Mouse (Mus musculus) liver, embryonic 14.5 days (tissue): ENCODE results near the gene Plin2. TPM values are rescaled to one million over a fixed set of nuclear protein-coding genes. Genes with fewer than 3 reads are reported as not detected.
"Not testable (repeated sequence)": the region's sequence is repeated elsewhere in the genome, so short reads cannot be mapped to it uniquely, and the experiment has no call there.

ENCODE experiments used
- ATAC-seq: fragments of 200-750 bp; cut with Nextera tagmentation; 2 replicates; pipeline ENCODE4 v1.8.0; 2017; ENCODE audit warnings: moderate number of reproducible peaks, mild to moderate bottlenecking, moderate library complexity; ENCODE audit not compliant: insufficient read depth
- DNase-seq, 3 experiments: peaks; one replicate each; pipeline ENCODE4 v3.0.0-alpha.2; 2012 to 2013; ENCODE audit warnings: low read depth in 3 of 3, low spot score in 3 of 3
- H3K27ac ChIP-seq: fragments of 300-500 bp; sonication (generic); 2 replicates; pipeline ENCODE4 v1.5.1; 2014; ENCODE audit warnings: moderate library complexity, mild to moderate bottlenecking, control low read depth, inconsistent platforms
- H3K27me3 ChIP-seq: fragments of 300-500 bp; sonication (generic); 2 replicates; pipeline ENCODE4 v1.6.1; 2014; ENCODE audit warnings: mild to moderate bottlenecking, low read length, moderate library complexity; ENCODE audit not compliant: control insufficient read depth, insufficient read depth
- H3K36me3 ChIP-seq: fragments of 300-500 bp; sonication (generic); replicated peaks from 2 replicates; pipeline ENCODE4 v1.6.1; 2014; ENCODE audit warnings: low read depth; ENCODE audit not compliant: control insufficient read depth, insufficient read depth
- H3K4me1 ChIP-seq, 2 experiments: fragments of 200-500 bp in 1 of 2; fragments of 300-500 bp in 1 of 2; sonication (generic) in 1 of 2; replicated peaks; 2 replicates each; pipeline ENCODE4 v1.6.1; 2012 to 2014; ENCODE audit warnings: antibody characterized with exemption in 1 of 2, inconsistent platforms in 1 of 2, low read length in 1 of 2; ENCODE audit not compliant: control insufficient read depth in 2 of 2, insufficient read depth in 2 of 2
- H3K4me2 ChIP-seq: fragments of 300-500 bp; sonication (generic); 2 replicates; pipeline ENCODE4 v1.6.1; 2014; ENCODE audit warnings: low read depth, mild to moderate bottlenecking, control low read depth, moderate library complexity
- H3K4me3 ChIP-seq, 2 experiments: fragments of 200-500 bp in 1 of 2; fragments of 300-500 bp in 1 of 2; sonication (generic) in 1 of 2; 2 replicates each; pipeline ENCODE4 v1.5.1; 2012 to 2014; ENCODE audit warnings: low read depth in 2 of 2, low read length in 2 of 2, mild to moderate bottlenecking in 2 of 2, control low read depth in 1 of 2, inconsistent platforms in 1 of 2, moderate library complexity in 1 of 2; ENCODE audit not compliant: insufficient read depth in 1 of 2
- H3K9ac ChIP-seq: fragments of 300-500 bp; sonication (generic); replicated peaks from 2 replicates; pipeline ENCODE4 v1.6.1; 2014; ENCODE audit warnings: mild to moderate bottlenecking, control low read depth, moderate library complexity
- H3K9me3 ChIP-seq: fragments of 300-500 bp; sonication (generic); 2 replicates; pipeline ENCODE4 v1.6.1; 2016; ENCODE audit warnings: low read length, mixed read lengths; ENCODE audit not compliant: control insufficient read depth
- CTCF ChIP-seq: IDR thresholded peaks from 2 replicates; pipeline ENCODE4 v1.5.1; 2016; ENCODE audit warnings: antibody characterized with exemption, low read depth, control low read depth
- EP300 ChIP-seq: IDR thresholded peaks from 2 replicates; pipeline ENCODE4 v1.6.1; 2016; ENCODE audit warnings: antibody characterized with exemption, low read depth
- WGBS: fragments of 180-500 bp; shearing (Covaris S2); extraction: QIAGEN DNeasy Blood & Tissue Kit; methylation state at CpG from one replicate; pipeline ENCODE4 v1.1.7; 2014; ENCODE audit not compliant: insufficient replicate concordance; 5-methylcytosine and 5-hydroxymethylcytosine counted together
- polyA plus RNA-seq, 2 experiments: library from polyadenylated mRNA; depleted of rRNA in 1 of 2; stranded (reverse) in 1 of 2; unstranded in 1 of 2; fragments of >200 nt; fragmentation: Nextera tagmentation in 1 of 2; extraction: Ambion mirVana in 1 of 2; gene quantifications; 2 replicates each; pipeline versions ENCODE4 v1.2.1 to v1.2.3; 2012 to 2014

The Plin2 gene
- polyA plus RNA-seq, 2 experiments, result 108 to 159 TPM

DNA sequence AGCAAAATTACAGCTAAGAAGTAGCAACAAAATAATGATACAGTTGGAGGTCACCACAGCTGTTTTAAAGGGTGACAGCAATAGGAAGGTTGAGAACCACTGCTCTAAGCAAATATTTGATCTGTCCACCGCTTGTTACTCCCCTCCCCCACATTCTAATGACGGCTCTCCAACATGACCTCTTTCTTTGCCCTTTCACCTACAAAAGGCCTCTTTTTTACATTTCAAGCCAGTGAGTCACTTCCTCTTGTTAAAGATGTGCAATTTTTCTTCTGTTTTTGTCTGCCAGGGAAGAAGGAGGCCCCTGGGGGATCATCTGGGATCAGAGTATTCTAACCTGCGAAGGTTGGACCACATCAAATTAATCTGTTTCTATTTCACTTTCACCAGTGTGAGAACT lies 1.9 kb upstream of the Plin2 start:
- peak overlapping the region; percentile 31; the same call in 1 of the 2 replicates for H3K9ac ChIP-seq
- H3K36me3 ChIP-seq, result peaks cover 13% of the 10 kb centered on the region
- DNase-seq (no peak), ATAC-seq (no peak)
- peak overlapping the region; percentile 96 for H3K27ac ChIP-seq
- H3K4me1 ChIP-seq, result peaks cover 64 to 66% of the 10 kb centered on the region in 2 experiments
- peak overlapping the region; percentile 29 for H3K4me2 ChIP-seq
- H3K4me3 ChIP-seq, result no peak overlapping the region
- H3K27me3 ChIP-seq, result no peaks in the 10 kb centered on the region
- H3K9me3 ChIP-seq, result no peaks in the 10 kb centered on the region
- no peak for TF ChIP-seq CTCF
- peak; percentile 27; the same call in 1 of the 2 replicates for TF ChIP-seq EP300
- WGBS, result 46% methylated on average over 3 of the region's 3 CpGs

DNA sequence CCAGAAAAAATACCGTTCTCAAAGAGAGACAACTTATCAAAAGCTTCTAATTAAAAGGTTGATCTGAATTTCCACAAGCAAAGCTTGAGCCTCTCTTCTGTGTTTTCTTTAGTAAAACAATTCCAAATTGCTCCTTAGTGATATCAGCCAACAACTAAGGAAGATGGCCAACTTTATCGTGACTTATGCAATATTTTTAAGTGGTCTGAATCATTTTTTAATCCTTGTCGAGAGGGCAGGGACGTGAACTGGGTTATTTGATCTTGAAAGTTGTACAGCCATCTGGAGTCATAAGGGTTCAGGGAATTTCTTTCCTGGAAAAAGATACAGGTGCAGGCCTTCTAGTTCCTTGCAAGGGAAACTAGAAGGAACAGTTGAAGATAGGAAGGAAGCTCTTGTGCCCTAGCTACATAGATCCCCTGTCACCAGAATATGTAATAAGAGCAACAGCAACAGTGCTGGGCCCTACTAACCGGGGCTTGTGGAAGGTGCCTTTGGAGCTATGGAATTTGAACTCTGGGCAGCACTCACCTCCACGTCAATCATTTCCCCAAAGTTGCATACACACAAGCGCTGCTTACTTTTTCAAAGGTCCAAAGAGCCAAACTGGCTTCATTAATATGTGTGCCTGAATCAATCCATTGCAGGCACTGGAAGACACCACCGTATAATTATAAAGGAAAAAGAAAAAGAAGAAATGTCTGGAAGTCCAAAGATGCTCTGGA lies 884 bp upstream of the Plin2 start:
- DNase-seq, result no peak
- Histone ChIP-seq H3K4me3 (no peak overlapping the region), H3K9ac (0 out of 2 replicates have a peak overlapping the region, but pooled peaks have one; percentile 98), H3K36me3 (peaks cover 24% of the 10 kb centered on the region), H3K27ac (peak overlapping the region; percentile 96), H3K27me3 (no peaks in the 10 kb centered on the region), H3K4me1 (peaks cover 66 to 69% of the 10 kb centered on the region in 2 experiments), H3K4me2 (peak overlapping the region; percentile 70), H3K9me3 (no peaks in the 10 kb centered on the region)
- ATAC-seq, result no peak
- TF ChIP-seq EP300, result no peak
- no peak for TF ChIP-seq CTCF
- 71% methylated on average over 8 of the region's 8 CpGs for WGBS

DNA sequence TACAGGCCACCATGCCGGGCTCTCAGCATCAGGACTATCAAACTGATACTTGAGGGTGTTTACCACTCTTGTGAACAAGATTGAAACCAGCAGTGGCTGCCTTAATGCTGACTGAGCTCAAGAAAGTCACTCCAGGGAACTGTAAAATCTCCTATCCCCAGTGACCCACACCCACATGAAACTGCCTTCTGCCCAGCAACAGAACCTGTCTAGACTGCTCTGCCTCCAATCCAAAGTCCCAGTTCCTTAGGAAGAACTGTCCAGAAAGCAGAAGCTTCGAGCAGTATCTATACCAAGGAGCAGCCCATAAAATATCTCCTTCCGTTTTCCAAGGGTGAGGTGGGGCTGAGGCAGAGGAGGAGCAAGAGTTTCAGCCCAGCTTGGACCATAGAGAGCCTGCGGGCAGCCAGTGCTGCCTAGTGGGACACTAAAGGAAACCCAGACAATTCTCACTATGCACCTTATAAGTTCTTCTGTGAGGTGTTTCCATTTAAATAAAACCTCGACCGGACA lies 563 bp downstream of the Plin2 start:
- Histone ChIP-seq H3K4me2 (peak overlapping the region; percentile 70), H3K27ac (peak overlapping the region; percentile 96), H3K9ac (peak overlapping the region; percentile 98), H3K36me3 (peaks cover 38% of the 10 kb centered on the region), H3K4me1 (peaks cover 75 to 76% of the 10 kb centered on the region in 2 experiments), H3K4me3 (peak overlapping the region; percentile 93)
- DNase-seq, H3K9me3 ChIP-seq, H3K27me3 ChIP-seq: not testable (repeated sequence)
- WGBS, result 4% methylated on average over 5 of the region's 6 CpGs
- peak; percentile 81 for ATAC-seq

DNA sequence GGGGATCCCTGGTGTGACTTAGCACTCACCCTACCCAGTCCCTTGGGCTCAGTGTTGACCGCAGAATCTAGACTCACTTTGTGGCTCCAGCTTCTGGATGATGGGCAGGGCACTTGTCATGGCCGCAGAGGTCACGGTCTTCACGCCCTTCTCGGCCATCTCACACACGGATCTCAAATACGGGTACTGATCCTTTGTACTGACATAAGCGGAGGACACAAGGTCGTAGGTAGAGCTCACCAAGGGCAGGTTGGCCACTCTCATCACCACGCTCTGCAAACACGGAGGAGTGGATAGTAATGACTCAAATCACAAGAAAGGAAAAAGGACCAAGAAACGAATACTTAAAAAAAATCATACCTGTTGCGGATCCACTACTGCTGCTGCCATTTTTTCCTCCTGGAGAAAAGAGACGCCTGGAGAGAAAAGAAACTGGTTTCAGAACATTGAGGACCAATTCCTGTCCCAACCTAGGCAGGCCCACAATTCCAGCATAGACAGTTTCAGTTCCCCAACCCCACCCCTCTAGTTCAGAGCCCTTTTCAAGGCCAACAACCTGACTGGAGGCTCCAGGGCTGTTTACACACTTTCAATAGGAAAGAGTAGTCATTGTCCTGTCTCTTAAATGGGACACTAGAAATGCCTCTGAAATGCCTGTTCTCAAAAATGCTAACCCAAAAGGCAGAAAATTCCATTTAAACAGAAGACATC lies 1.4 kb downstream of the Plin2 start:
- ATAC-seq, result no peak
- peak overlapping the region; percentile 98 for H3K9ac ChIP-seq
- no peak for DNase-seq
- peak overlapping the region; percentile 96 for H3K27ac ChIP-seq
- no peaks in the 10 kb centered on the region for H3K27me3 ChIP-seq
- H3K4me3 ChIP-seq, result peak overlapping the region; percentile 93
- H3K4me2 ChIP-seq, result peak overlapping the region; percentile 70
- no peaks in the 10 kb centered on the region for H3K9me3 ChIP-seq
- peaks cover 70 to 72% of the 10 kb centered on the region in 2 experiments for H3K4me1 ChIP-seq
- 77% methylated on average over 14 of the region's 14 CpGs for WGBS
- TF ChIP-seq CTCF, result no peak
- H3K36me3 ChIP-seq, result peaks cover 47% of the 10 kb centered on the region

DNA sequence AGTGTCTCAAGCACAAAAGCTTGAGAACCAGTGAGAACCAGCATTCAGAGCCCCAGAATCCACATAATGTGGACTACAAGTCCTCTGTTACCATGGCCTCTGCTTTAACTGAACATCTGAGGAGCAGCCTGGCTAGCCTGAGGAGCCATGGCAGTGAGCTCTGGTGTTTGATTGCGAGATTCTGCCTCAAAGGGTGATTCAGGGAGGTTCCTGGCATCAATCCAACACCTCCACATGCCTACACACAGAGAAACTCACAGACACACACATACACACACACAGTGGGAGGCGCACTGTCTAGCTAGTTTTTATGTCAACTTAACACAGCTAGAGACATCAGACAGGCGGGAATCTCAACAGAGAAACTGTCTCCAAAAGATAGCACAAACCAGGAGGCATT lies 4.3 kb downstream of the Plin2 start:
- peak overlapping the region in 1 of 2 experiments; percentile 6; a peak in 1 of 4 replicates for H3K4me3 ChIP-seq
- H3K4me1 ChIP-seq, result peaks cover 41 to 45% of the 10 kb centered on the region in 2 experiments
- TF ChIP-seq EP300 (no peak), CTCF (no peak)
- DNase-seq (no peak), ATAC-seq (no peak)
- no peak overlapping the region for H3K9ac ChIP-seq
- H3K9me3 ChIP-seq, result no peaks in the 10 kb centered on the region
- peaks cover 63% of the 10 kb centered on the region for H3K36me3 ChIP-seq
- H3K27ac ChIP-seq, result peak overlapping the region; percentile 23
- no peaks in the 10 kb centered on the region for H3K27me3 ChIP-seq
- WGBS, result 58% methylated on average over 3 of the region's 3 CpGs
- peak overlapping the region; percentile 55 for H3K4me2 ChIP-seq
